Mouse (Mus musculus): ENCODE data around the gene Mesp1. TPM values are rescaled to one million over a fixed set of nuclear protein-coding genes. Genes with fewer than 3 reads are reported as not detected.

The Mesp1 gene
- total RNA-seq, 2 experiments from 2014 or later: 0.28 to 0.34 TPM

DNA sequence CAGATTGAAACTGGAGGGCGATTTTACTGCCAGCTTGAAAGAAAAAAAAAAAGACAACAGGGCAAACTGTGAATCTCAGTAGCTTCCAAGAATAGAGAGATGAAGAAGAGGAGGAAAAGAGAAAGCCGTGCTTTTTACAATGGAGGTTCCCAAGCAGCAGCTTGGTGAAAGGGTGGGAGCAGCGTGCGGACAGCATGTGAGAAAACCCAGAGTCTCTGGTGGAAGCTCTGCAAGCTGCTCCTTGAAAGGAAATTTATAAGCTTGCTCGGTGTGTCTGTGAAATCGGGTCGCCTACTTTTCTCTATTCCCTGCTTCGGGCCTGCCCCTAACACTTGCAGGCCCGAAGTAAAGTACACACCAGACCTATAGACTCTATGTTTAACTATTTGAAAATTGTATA, 49.5 kb downstream of the Mesp1 start:
- peak in 1 of 2 experiments; percentile 74 for DNase-seq (ENCODE audit: low spot score in 2 of 2)
- intact Hi-C loops (cut with DNase I): no loop called here

DNA sequence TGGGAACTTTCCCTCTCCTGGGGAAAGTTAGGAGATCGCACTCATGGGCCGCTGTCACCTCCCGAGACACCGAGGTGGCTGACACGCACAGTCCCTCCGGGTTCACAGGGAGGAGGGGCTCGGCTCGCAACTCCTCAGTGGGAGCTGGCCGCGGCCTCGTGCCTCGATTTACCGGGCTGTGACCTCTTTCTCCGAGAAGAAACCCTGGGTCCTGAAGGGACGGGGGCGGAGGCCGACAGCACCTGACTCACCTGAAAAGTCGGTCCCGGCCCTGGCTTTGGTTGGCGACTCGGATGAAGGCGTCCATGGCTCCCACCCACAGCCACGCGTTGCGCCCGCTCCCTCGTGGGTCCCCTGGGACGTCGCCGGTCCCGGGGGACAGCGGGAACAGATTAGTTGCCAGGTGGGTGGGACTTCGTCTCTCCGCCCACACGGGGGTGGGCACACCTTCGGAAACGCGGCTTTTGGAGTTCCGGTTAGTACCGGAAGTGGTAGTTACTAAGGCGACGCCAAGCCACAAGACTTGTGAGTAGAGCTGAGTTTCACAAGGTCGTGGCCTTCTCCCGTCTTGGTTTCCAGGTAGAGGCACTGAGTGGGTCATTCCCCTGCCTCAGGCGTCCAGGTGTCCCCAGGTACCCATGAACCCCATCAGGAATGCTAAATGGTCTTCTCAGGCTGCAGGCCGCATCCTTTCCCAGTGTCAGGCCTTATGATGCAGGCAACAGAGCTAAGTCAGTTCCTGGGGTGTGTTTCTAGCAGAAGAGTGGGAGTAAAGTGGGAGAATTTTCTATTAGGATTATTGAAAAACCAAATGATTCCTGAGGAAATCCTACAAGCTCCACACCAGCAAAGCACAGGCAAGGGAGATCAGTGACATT, 50.7 kb downstream of the Mesp1 start, which contains the start of the genes Pex11a and Wdr93:
Pex11a (minus strand) TSS at position 473 of the 878 bp plus-strand sequence.
Wdr93 (plus strand) TSS at position 505 of the 878 bp plus-strand sequence.
- intact Hi-C loops (cut with DNase I): no loop called here
- DNase-seq (ENCODE audit: low spot score in 2 of 2): peak; percentile 76 to 82

DNA sequence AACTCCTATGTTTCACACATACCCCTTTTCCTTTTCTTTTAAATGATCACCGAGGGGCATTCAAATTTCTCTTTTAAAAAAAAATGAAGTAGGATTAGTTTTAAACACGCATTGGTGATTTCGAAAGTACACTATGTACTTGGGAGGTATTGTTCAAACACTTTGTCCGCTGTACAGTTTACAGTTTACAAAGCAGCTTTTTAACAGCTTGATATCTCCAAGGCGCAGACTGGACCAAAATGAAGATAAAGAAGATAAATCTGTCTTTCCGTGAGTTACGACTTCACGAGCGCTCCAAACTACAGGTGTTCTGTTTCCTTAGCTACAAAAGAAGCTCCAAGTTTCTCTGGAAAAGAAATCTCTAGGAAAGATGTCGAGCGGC, 51.3 kb downstream of the Mesp1 start:
- intact Hi-C loops (cut with DNase I): no loop called here

More for the DNA sequence above, 51.3 kb downstream of the Mesp1 start:
- DNase-seq (ENCODE audit: low spot score in 2 of 2): no peak

Other genes starting within 250 kb of the Mesp1 start
- gene Rhcg, start 176.1 kb downstream of the Mesp1 start, total RNA-seq (2021): 1 to 10 TPM; 2.0 to 2.8 TPM
- under 1 TPM in 1 of 2 experiments, not detected in 1; 0.11 TPM for gene Ticrr, start 133.6 kb downstream of the Mesp1 start, total RNA-seq (2021)
- gene Kif7, start 78.1 kb downstream of the Mesp1 start, total RNA-seq (2021): 1 to 10 TPM; 1.1 to 1.7 TPM
- gene Plin1, start 60.9 kb downstream of the Mesp1 start, total RNA-seq (2021): not detected
- 1 to 10 TPM; 9.4 to 9.8 TPM for gene Pex11a, start 50.7 kb downstream of the Mesp1 start, total RNA-seq (2021)
- gene Wdr93, start 50.6 kb downstream of the Mesp1 start, total RNA-seq (2021): under 1 TPM in 1 of 2 experiments, not detected in 1; 0.25 TPM
- 1 to 10 TPM; 1.7 to 2.4 TPM for gene Mesp2, start 16.9 kb upstream of the Mesp1 start, total RNA-seq (2021)
- gene Anpep, start 67.3 kb upstream of the Mesp1 start, total RNA-seq (2021): 1 to 10 TPM; 5.6 to 5.9 TPM
- 10 to 100 TPM; 38.4 to 42.4 TPM for gene Ap3s2, start 126.9 kb upstream of the Mesp1 start, total RNA-seq (2021)
- 10 to 100 TPM; 10.4 to 11.0 TPM for gene Arpin, start 141.6 kb upstream of the Mesp1 start, total RNA-seq (2021)
- gene Zfp710, start 231.0 kb upstream of the Mesp1 start, total RNA-seq (2021): 10 to 100 TPM; 19.6 to 21.2 TPM

Measured in left cerebral cortex, postnatal 25 days (tissue).